Mouse (Mus musculus): Measurements from ENCODE around the gene Trib3.
"Not testable (repeated sequence)": the region's sequence is repeated elsewhere in the genome, so short reads cannot be mapped to it uniquely, and the experiment has no call there.

The Trib3 gene

GRCm38 (mm10) chr2:152307186-152307585 is 36.6 kb downstream of the Trib3 start:
- DNase-seq = no peak

- DNase-seq = no peak
These were observed 38.4 kb downstream of the Trib3 start for GRCm38 (mm10) chr2:152305480-152305879.

GRCm38 (mm10) chr2:152303781-152304180 is 40.1 kb downstream of the Trib3 start:
- DNase-seq = no peak

GRCm38 (mm10) chr2:152302862-152303261 is 41.0 kb downstream of the Trib3 start:
- no peak for DNase-seq

GRCm38 (mm10) chr2:152294541-152294940 is 49.3 kb downstream of the Trib3 start:
- DNase-seq = no peak

- DNase-seq = peak; percentile 91 to 92
These were observed 49.9 kb downstream of the Trib3 start, which contains the start of gene Tbc1d20 for GRCm38 (mm10) chr2:152293727-152294475. Gene Tbc1d20, plus strand, starts transcription at chr2:152293828.

- DNase-seq = peak in 1 of 2 experiments; percentile 9
These were observed 50.6 kb downstream of the Trib3 start for GRCm38 (mm10) chr2:152293179-152293726.

- DNase-seq = no peak
These were observed 51.4 kb downstream of the Trib3 start for GRCm38 (mm10) chr2:152292475-152292874.

- not testable (repeated sequence) for DNase-seq
These were observed 54.2 kb downstream of the Trib3 start for GRCm38 (mm10) chr2:152289623-152290022.

- DNase-seq = no peak
These were observed 55.8 kb downstream of the Trib3 start for GRCm38 (mm10) chr2:152288046-152288445.

GRCm38 (mm10) chr2:152287560-152287959 is 56.3 kb downstream of the Trib3 start:
- DNase-seq = no peak

Measured in lung, adult 18-20 months (tissue).